Mouse (Mus musculus) testis, postnatal 14 days (tissue): ENCODE measurements around the gene Dctn3.
"Not testable (repeated sequence)": the region's sequence is repeated elsewhere in the genome, so short reads cannot be mapped to it uniquely, and the experiment has no call there.

Source experiments
- DNase-seq: peaks from one replicate; pipeline ENCODE4 v3.0.0; 2021; ENCODE audit warnings: low spot score

The Dctn3 gene

DNA sequence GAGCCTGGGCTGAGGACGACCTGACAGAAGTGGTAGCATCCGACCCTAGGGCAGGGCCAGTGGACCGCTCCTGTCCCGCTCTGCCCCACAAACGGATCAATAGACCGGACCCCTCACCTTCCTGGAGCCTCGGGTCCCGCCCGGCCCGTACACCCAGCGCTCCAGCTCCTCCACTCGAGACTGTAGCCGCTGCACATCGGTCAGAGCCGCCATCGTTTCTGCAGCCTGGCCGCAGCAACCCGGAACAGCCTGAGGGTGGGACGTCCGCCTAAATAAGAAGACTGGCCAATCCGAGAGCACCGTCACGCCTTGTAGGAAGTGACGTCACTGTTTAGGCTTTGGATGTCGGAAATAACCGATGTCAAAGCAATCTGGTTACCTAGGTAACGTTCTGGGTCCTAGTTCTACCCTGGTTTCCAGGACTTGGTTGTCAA is at the start of gene Dctn3:
Dctn3 (minus strand) TSS at position 253 of the 434 bp plus-strand sequence.
- DNase-seq = peak; percentile 90

DNA sequence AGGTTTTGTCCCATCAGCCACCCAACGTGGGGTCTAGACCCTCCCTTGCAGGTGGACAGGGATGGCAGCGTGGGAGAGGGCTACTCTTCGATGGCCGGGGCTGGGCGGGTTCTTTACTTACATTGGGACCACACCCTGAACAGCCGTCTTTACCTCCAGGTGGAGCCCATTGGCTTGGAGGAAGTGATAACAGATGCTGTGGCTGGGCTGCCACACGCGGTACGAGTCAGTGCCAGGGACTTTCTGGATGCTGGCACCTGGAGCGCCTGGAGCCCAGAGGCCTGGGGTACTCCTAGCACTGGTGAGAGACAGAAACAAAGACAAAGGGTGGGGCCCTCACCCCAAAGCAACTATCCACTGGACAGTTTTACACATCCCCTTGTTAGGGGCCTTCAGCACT is 44.3 kb upstream of the Dctn3 start:
- DNase-seq = not testable (repeated sequence)

DNA sequence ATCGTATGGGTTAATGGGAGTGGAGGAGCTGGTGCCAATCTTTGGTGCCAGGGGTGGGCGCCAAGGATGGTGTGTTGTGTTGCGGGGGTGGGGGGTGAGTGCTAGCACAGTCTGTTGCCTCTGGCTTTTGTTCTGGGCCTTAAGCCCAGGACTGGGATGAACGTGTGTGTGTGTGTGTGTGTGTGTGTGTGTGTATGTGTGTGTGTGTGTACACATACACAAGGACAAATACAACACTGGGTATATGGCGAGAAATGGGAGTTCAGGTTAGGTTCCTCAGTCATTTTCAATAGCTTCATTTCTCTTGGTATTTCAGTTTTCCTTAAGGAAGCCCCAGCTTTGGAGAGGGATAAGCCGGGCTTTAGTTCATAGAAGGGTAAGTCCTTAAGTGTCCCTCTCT is 40.2 kb upstream of the Dctn3 start:
- DNase-seq = not testable (repeated sequence)

DNA sequence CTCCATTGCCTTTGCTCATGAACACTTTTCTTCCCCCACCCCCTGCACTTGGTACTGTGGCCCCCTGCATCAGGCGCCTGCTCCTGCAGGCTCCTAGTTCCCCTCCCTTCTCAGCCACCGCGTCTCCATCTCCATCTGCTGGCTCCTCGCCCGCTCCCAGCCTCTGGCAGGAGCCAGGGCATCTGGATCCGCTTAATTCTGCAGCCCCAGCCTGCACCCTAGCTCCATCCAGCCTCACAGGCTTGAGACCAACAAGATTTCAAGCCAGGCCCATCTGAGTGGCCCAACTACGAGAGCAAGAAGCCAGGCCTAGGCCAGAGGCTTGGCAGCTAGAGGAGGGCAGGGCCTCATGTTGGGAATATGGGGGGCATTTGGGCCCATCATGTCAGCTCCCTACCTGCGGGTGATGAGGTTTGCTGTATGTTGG is 39.7 kb upstream of the Dctn3 start:
- peak; percentile 22 for DNase-seq

DNA sequence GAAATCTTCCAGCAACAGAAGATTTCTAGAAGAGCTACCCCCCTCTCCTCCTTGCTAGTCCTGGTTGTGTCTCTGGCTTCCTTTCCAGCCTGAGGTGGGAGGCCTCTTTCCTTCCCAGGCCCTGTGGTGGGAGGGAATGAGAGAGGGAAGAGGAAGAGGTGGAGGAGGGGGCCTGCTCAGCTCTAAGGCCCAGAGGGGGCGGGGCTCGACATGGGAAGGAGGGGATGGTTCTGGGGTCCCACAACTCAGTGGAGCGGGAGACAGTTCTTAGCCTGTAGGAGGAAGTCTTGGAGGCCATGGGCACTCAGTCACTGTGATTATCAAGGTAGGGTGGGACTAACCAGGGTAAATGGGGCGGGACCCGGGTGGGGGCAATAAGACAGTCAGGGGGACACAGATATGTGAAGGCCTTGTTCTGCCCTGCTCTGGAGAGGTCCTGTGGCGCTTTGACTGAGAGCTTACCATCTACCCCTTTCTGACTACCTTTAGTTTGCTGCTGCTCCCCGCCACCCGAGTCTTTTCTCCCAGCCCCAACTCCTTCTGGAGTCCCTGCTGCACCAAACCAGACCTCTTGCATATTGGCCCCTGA is 39.2 kb upstream of the Dctn3 start:
- DNase-seq = no peak

DNA sequence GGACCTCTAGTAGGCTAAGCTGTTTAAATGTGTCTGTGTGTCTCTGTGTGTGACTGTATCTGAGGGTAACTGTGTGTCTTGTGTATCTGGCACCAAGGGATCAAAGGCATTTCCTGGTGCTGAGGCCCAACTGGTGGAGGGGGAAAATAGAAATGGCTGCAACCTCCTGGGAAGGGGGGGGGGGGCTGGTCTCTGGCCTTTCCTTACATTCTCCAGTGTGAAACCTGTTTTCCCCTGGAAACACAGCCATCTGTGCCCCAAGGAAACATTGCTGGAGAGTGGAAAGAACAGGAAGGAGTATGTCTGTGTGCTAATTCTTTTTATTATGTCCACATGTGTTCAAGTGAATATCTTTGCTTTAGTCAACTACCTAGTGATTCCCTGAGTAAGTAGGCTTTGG is 38.7 kb upstream of the Dctn3 start:
- no peak for DNase-seq

DNA sequence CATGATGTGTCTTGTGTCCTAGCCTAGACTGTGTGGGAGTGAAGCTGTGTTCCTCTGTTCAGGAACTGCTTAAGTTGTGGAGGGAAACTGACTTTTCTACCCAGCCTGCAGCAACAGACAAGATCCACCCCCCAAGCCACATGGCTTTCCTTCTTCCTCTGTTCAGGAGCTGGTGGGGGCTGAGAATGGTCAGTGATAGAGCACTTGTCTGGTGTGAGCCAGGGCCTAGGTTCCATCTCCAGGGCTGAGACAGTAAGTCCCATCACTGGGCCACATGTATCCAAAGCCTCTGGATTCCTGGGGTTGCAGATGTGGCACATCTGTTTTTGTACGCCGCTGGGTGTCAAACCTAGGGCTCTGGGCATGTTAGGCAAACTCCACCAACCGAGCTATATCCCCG is 37.9 kb upstream of the Dctn3 start:
- DNase-seq = no peak

DNA sequence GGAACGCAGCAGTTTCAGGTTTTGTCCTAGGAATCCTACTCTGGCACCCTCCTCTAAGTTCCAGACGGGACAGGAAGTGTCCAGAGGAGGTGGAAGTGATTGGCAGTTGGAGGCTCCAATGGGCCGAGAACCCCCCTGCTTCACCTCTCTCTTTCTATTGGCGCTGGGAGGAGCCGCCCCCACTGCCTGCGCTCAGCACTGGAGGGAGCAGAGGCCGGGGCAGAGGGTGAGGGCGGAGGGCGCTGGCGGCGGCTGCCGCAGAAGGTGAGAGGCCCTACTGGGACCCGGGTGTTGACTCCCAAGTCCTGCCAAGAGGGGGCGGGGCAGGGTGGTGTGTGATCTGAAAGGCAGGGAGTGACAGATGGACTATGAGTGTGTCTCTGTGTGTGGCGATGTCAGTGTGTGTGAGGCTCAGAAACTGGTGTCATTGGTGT is 37.3 kb upstream of the Dctn3 start:
- peak; percentile 90 for DNase-seq

DNA sequence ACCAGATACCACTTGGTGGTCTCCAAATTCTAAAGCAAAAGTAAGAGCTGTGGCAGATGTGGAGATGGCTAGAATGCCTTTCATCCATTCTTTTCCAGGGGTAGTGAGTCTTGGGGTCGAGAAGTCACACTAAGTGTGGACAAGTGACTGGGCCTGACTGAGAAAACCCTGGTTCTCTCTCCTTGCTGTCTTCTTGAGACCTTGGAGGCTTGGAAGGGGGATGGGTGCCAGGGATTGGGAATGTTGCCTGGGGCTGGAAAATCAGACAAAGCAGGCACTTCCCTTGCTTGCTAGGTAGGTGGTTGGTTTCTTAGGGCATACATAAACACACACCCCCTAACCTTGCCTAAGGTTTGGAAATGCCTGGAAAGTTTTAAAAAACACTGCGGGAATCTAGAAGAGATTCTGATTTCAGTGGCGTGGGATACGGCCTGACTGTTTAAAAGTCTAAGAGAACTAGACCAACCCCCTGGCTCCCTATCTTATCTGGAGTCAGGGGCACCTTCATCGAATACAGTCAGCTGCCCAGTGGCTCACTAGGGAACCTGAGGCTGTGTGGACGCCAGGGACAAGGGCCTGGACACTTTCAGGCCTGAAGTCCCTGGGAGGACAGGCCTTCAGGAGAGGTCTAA is 36.8 kb upstream of the Dctn3 start:
- no peak for DNase-seq

DNA sequence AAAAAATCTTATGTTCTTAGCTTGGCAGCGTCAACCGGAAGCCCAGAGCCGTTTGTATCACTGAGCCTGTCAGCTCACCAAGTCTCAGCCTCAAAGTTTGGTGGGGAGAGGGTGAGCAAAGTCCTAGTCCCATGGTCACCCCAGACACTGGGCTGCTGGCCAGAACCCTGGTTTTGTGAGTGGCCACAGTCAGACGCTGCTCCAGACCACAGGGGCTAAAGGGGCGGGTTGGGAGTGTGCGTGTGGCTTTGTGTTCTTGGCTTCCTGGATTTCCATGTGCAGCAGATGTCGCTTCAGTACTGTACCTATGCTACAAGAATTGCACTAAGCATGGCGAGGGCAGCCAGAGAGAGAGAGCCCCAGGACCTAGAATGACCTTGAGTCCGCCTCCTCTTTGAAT is 36.2 kb upstream of the Dctn3 start:
- DNase-seq = no peak

DNA sequence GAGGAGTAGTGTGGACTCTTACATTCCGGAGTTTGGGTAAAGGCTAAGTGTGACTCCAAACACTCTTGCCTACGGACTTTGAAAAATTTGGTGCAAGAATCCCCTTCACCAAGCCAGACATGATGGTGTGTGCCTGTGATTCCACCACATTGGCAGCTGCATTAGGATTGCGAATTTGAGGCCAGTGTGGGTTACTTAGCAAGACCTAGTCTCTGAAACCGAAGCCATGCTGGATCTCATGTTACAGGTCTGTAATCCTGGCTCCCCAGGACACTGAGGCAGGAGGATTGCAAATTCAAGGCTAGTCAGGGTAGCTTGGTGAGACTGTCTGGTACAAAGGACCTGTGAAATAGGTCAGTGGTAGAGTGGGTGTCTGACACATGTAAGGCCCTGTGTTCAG is 35.7 kb upstream of the Dctn3 start:
- no peak for DNase-seq

DNA sequence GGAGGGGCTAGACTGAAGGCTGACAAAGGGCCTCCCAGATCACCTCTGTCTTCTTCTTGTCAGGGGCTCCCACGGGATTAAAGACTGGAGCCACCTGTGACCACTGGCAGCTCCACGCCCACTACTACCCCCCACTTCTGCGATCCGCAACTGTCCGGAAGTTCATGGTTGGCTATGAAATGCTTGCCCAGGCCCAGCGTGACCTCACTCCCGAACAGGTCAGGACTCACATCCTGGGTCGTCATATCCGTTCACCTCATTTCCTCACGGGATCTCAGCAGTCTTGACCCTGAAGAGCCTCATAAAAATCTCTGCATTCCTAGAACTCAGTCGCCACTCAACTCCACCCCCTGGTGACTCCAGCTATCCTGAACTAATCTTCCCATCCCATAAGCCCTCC is 35.1 kb upstream of the Dctn3 start:
- no peak for DNase-seq

DNA sequence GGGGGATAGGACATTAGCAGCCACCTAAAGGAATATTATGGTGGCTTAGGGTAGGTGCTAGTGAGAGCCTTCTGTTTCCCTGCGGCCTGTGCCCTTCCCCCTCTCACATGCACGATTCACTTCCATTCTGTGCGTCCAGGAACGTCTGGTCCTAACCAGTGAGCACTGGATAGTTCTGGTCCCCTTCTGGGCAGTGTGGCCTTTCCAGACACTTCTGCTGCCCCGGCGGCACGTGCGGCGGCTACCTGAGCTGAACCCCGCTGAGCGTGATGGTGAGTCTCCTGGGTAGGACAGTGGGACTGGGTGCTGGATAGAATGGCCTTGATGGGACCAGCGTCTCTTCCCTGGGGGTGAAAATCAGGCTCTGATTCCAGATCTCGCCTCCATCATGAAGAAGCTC is 34.4 kb upstream of the Dctn3 start:
- no peak for DNase-seq

DNA sequence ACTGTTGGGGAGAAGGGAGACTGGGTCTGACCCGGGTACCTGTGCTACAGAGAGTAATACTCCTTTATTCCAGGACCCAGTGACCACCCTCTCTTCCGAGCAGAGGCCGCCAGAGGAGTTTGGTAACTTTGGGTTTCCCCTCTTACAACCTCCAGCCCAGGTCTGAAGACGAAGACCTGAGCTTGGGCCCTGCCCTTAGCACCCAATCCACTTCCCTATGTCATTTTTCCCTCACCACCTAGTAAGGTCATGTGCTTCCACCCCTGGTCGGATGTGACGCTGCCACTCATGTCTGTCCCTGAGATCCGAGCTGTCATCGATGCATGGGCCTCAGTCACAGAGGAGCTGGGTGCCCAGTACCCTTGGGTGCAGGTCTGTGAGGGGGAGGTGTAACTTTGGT is 33.5 kb upstream of the Dctn3 start:
- no peak for DNase-seq

DNA sequence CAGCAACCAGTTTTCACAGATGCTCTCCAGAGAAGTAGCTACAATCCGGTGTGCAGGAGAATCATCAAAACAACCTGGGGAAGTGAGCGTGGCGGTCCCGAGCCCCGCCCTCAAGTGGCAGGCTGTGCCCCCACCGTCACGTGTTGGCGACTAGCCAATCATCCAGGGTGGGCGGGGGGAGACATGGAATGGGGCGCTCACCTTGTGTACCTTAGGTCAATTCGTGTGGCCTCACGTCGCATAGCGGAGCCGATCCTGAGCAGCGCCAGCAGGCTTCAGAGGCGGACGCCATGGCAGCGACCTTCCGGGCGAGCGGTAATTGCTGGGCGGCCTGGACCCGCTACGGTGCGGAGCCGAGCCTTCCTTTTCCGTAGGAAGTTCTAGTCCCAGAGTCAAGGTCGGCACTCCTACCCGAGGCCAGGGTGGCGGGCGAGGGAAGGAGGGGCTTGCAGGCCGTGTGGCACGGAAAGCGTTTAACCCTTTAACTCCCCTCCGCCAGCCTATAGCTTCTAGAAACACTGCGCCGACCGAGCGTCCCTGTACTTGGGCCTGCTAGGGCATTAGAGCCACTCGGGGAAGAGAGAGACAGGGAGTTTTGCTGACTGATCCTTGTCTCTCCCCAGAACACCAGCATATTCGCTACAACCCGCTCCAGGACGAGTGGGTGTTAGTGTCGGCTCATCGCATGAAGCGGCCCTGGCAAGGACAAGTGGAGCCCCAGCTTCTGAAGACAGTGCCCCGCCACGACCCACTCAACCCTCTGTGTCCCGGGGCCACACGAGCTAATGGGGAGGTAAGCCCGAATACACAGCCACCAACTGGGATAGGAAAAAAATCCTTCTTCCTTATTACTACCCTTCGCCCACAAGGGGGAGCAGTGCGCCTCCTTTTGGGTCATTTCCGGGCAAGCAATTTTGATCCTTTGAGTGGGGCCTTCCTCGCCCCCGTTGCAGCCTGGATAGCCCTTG is 32.7 kb upstream of the Dctn3 start, which contains the start of gene Sigmar1:
Sigmar1 (minus strand) TSS at position 820 of the 968 bp plus-strand sequence.
- DNase-seq = peak; percentile 84

DNA sequence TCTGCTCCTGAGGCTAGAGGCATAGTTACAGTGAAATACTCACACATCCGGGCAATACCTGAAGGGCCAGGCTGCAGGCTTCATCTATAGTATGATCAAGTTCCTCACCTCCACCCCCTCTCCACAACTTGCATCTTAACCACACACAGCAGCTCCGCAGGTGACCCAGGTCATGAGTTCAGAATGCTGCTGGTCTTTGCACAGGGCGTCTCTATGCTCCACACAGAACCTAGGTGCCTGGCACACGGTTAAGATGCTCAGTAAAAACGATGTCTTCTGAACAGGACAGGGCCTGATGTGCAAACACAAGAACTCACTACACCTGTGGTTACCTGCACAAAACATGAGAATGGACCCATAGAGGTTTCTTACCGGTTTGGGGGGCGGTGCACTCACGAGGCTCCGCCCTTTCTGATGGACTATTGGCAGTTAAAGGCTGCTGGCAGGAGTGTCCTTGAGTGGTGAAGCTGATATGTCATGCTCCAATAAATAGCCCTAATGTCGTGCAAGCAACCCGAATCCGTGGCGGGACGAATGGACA is 31.9 kb upstream of the Dctn3 start, which contains the start of gene Galt:
Galt (plus strand) TSS at position 432 of the 541 bp plus-strand sequence.
- DNase-seq = no peak

DNA sequence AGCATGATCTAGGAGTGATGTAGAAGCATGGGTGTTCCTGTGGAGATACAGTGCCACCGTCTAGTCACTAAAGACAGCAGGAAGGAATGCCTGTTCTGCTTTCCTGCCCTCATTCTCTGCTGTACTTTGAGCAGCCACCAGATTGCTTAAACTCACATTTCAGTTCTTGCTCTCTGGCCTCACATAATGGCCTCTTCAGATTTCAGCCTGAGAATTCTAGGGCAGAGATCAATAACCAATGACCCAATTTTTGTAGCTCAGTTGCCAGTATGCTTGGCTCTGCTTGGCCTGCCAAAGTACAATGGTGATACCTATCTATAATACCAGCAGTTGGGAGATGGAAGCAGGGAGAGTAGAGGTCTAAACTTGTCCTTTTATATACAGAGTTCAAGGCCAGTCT is 22.1 kb upstream of the Dctn3 start:
- DNase-seq = no peak

DNA sequence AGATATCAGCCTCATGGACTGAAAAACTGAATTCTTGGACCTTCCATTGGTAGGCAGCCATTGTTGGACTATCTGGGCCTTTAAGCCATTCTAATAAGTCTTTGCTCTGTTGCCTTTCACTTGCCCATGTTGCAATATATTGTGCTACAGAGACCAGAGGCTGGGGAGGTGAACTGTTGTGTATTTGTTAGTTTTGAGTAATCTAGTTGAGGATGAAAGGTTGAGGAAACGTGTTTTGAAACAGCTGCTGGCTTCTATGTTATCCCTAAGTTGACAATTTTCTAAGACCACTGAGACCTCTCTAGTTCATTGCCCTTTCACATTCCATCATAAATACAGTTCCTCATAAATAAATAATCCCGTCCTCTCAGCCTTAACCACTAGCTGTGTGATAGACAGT is 21.2 kb upstream of the Dctn3 start:
- DNase-seq = no peak

DNA sequence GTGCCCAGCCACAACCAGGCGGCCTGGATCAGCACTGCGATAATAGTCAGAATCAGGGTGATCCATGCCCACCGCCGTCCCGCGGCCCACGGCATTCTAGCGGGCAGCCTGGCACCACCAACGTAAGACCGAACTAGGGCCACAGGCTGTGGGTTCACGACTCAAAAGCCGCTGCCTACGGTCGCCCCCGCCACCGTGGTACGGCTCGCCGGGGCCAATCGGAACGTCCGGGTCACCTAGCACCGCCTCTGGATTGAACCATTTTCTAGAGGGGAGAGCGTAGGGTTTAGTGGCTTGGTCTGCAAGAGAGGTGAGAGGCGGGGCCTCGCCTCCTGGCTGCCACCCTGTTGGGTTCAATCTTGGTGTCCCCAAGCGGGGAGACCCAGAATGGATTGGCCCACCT is 18.2 kb upstream of the Dctn3 start:
- DNase-seq = peak; percentile 90

DNA sequence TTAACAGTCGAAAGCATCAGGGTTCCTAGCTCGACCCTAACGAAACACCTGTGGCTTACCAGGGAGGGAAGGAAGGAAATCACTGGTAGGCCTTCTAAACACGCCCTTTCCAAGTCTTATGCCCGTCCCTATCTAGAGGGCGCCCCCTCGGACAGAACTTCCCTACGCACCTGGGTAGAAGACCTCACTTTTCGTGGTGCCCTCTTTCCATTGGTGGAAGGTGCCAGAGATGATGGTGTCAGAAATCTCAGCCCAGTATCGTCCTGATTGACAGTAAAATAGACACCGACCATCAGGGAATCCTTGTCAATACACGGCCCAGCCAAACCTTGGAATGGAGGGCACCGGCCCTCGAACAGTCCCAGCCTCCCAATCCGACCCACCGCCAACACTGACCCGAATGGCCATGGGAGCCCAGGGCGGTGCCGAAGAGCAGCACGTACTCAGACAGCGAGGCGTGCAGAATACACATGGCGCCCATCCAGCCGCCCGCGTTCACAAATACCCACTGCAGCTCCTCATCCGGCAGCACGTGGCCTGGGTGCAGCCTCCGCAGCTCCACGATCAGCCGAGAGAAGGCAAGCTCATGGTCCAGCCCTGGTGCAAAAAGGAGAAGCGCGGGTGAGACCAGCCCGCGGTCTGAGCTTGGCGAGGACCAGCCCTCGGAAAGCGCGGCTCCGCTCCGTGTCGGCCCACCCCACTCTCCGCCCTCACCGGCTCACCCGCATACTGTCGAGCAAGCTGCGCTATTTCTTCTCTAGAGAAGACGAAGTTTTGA is 17.6 kb upstream of the Dctn3 start:
- DNase-seq = peak; percentile 62

DNA sequence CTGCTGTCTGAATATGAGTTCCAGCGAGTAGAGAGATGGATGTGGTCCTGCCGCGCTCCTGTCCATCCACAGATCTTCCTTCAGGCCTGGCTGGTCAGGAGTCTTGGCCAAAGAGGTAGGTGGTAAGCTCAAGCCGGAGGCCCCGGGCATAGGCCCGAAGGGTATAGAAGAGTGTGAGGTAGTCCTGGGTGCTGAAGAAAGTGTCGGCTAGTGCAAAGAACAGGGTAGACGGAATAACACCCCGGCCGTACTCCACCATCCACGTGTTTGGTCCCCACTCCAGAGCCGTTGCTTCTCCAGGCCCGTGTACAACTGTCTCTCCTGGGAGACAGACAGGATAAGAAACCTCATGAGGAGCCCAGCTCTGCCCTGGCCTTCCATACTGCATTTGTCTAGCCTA is 16.3 kb upstream of the Dctn3 start:
- DNase-seq = no peak

DNA sequence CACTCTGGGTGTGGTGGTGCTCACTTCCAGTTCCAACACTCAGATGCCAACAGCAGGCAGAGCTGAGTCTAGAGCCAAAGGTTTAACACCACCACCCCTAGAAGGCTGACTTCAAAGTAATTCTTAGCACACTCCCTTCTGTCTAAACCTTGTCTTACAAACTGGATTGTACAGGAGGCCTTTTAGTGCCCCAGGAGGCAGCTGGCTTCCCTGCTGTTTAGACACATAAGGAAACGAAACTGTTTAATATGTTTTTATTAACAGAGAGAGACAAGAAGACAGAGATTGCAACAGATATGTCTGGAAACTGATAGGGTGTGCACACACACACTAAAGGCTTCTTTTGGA is 15.3 kb upstream of the Dctn3 start:
- no peak for DNase-seq
